ENCODE assay signal across 8 mouse cellular contexts in genomic region chr17:33890533-33891059, GRCm38 (mm10). TPM values are rescaled to one million over a fixed set of nuclear protein-coding genes. Genes with fewer than 3 reads are reported as not detected.
DNase-seq lines count a peak whose midpoint lies in the region; ATAC-seq and TF ChIP-seq lines count a peak whose summit lies in the region.

Gene Kifc1, minus strand, starts transcription at chr17:33890661.

- H3K4me3 ChIP-seq in ES-Bruce4 (ENCODE audit: low read depth, low read length) = peak within 1 kb of the TSS; percentile 70
- H3K4me3 ChIP-seq in forebrain, embryonic 13.5 days = peak within 1 kb of the TSS; percentile 60
- H3K4me3 ChIP-seq in liver, postnatal 0 days (ENCODE audit: low read depth, low read length) = peak within 1 kb of the TSS; percentile 79
- peak within 1 kb of the TSS; percentile 44 for H3K4me3 ChIP-seq in neural tube, embryonic 14.5 days (ENCODE audit: low read depth, low read length)

- H3K36me3 ChIP-seq in ES-Bruce4 (ENCODE audit: control insufficient read depth, insufficient read depth, low read length, poor library complexity, severe bottlenecking) = peaks cover 17% of the 10 kb centered on the region
- H3K36me3 ChIP-seq in forebrain, embryonic 13.5 days (ENCODE audit: poor library complexity, severe bottlenecking) = peaks cover 15% of the 10 kb centered on the region
- peaks cover 8% of the 10 kb centered on the region; the same call in 1 of the 2 replicates for H3K36me3 ChIP-seq in liver, postnatal 0 days (replicated peaks; ENCODE audit: insufficient read depth, low read length)
- no peaks in the 10 kb centered on the region for H3K36me3 ChIP-seq in neural tube, embryonic 14.5 days (ENCODE audit: control insufficient read depth, insufficient read depth, low read length)

- H3K9me3 ChIP-seq in ES-Bruce4 (replicated peaks; ENCODE audit: control insufficient read depth, insufficient read depth, low read length, poor library complexity, severe bottlenecking) = no peaks in the 10 kb centered on the region
- H3K9me3 ChIP-seq in forebrain, embryonic 13.5 days (replicated peaks) = no peaks in the 10 kb centered on the region
- H3K9me3 ChIP-seq in liver, postnatal 0 days (ENCODE audit: low read length) = no peaks in the 10 kb centered on the region
- no peaks in the 10 kb centered on the region for H3K9me3 ChIP-seq in neural tube, embryonic 14.5 days (ENCODE audit: control insufficient read depth, low read length)

- peak; percentile 99 for ATAC-seq in cerebellum, adult (ENCODE audit: insufficient number of reproducible peaks, low FRiP score, low TSS enrichment)
- ATAC-seq in forebrain, embryonic 13.5 days = peak; percentile 99
- ATAC-seq in liver, postnatal 0 days = peak; percentile 99
- ATAC-seq in neural tube, embryonic 14.5 days (ENCODE audit: low read depth) = peak; percentile 99

- TF ChIP-seq CTCF in ES-Bruce4 (IDR thresholded peaks at IDR 0.05; ENCODE audit: low read depth, low read length) = peak; percentile 99
- peak; percentile 100 for TF ChIP-seq CTCF in liver, postnatal 0 days (IDR thresholded peaks at IDR 0.05; ENCODE audit: low read depth)

- TF ChIP-seq POLR2A in ES-Bruce4 (IDR thresholded peaks at IDR 0.05; ENCODE audit: insufficient read depth, low read length) = peak; percentile 58

- intact Hi-C loops in heart, postnatal 10 days (cut with DNase I) = no loop called here

- peak within 1 kb of the TSS; percentile 69 for H3K9ac ChIP-seq in ES-Bruce4 (ENCODE audit: low read depth, poor library complexity, severe bottlenecking)
- peak within 1 kb of the TSS; percentile 74 for H3K9ac ChIP-seq in forebrain, embryonic 13.5 days
- peak within 1 kb of the TSS; percentile 81 for H3K9ac ChIP-seq in liver, postnatal 0 days (replicated peaks)
- peak within 1 kb of the TSS; percentile 28; the same call in 1 of the 2 replicates for H3K9ac ChIP-seq in neural tube, embryonic 14.5 days (replicated peaks; ENCODE audit: low read depth, low read length)

- WGBS in forebrain, embryonic 13.5 days = 1% methylated on average over 49 of the region's 49 CpGs
- under 1% methylated on average over 49 of the region's 49 CpGs for WGBS in large intestine, adult 2 months
- under 1% methylated on average over 45 of the region's 49 CpGs for WGBS in liver, postnatal 0 days (ENCODE audit: insufficient replicate concordance)
- under 1% methylated on average over 48 of the region's 49 CpGs for WGBS in neural tube, embryonic 14.5 days

- no peaks in the 10 kb centered on the region for H3K27me3 ChIP-seq in ES-Bruce4 (ENCODE audit: control insufficient read depth, insufficient read depth, low read length, poor library complexity, severe bottlenecking)
- H3K27me3 ChIP-seq in forebrain, embryonic 13.5 days = no peaks in the 10 kb centered on the region
- H3K27me3 ChIP-seq in liver, postnatal 0 days (ENCODE audit: insufficient read depth, low read length) = no peaks in the 10 kb centered on the region
- no peaks in the 10 kb centered on the region for H3K27me3 ChIP-seq in neural tube, embryonic 14.5 days (ENCODE audit: control insufficient read depth, insufficient read depth, low read length)

- 0 out of 2 replicates have a peak, but pooled peaks have one; percentile 53 for TF ChIP-seq EP300 in ES-Bruce4 (IDR thresholded peaks at IDR 0.05; ENCODE audit: insufficient read depth, low read depth, low read length)
- TF ChIP-seq EP300 in liver, postnatal 0 days (IDR thresholded peaks at IDR 0.05; ENCODE audit: low read depth) = no peak; the same call in 1 of the 2 replicates

- H3K4me1 ChIP-seq in ES-Bruce4 (ENCODE audit: control insufficient read depth, insufficient read depth, low read length) = peaks cover 1% of the 10 kb centered on the region
- H3K4me1 ChIP-seq in forebrain, embryonic 13.5 days = peaks cover 22% of the 10 kb centered on the region
- peaks cover 10% of the 10 kb centered on the region for H3K4me1 ChIP-seq in liver, postnatal 0 days (ENCODE audit: insufficient read depth)
- H3K4me1 ChIP-seq in neural tube, embryonic 14.5 days (ENCODE audit: control insufficient read depth, insufficient read depth, low read length) = no peaks in the 10 kb centered on the region

- peak within 1 kb of the TSS; percentile 23 for H3K27ac ChIP-seq in ES-Bruce4 (ENCODE audit: insufficient read depth, low read length)
- H3K27ac ChIP-seq in forebrain, embryonic 13.5 days = 0 out of 2 replicates have a peak within 1 kb of the TSS, but pooled peaks have one; percentile 31
- H3K27ac ChIP-seq in liver, postnatal 0 days (ENCODE audit: low read depth) = peak within 1 kb of the TSS; percentile 61
- H3K27ac ChIP-seq in neural tube, embryonic 14.5 days (ENCODE audit: low read depth, low read length) = no peak within 1 kb of the TSS

- H3K4me2 ChIP-seq in forebrain, embryonic 13.5 days = peak within 1 kb of the TSS; percentile 68
- H3K4me2 ChIP-seq in liver, postnatal 0 days (ENCODE audit: low read depth, low read length) = peak within 1 kb of the TSS; percentile 70
- peak within 1 kb of the TSS; percentile 52 for H3K4me2 ChIP-seq in neural tube, embryonic 14.5 days (ENCODE audit: low read depth, low read length)

- DNase-seq in heart, postnatal 10 days = peak; percentile 100
- DNase-seq in large intestine, adult 2 months (ENCODE audit: low read depth, low spot score) = peak; percentile 94
- peak; percentile 99 for DNase-seq in liver, postnatal 0 days
- peak; percentile 99 for DNase-seq in testis, postnatal 10 days (ENCODE audit: low spot score)

RNA-seq across cellular contexts. Expression of gene Kifc1, which starts in this region (rescaled TPM):
- polyA plus RNA-seq in ES-Bruce4 (2011; ENCODE audit: insufficient read depth, insufficient read length, low read depth, missing spikeins) = 155 and 186 TPM in 2 replicates
- 6.8 and 7.4 TPM in 2 replicates for polyA plus RNA-seq in forebrain, embryonic 13.5 days (2015; fragmentation: Nextera tagmentation; extraction: Ambion mirVana)
- 10 to 100 TPM; 12.6 to 13.8 TPM for total RNA-seq in heart, postnatal 10 days (2021)
- polyA plus RNA-seq in large intestine, adult 2 months (2012; rRNA removed) = 17.1 and 17.6 TPM in 2 replicates
- 2.6 and 3.6 TPM in 2 replicates for polyA plus RNA-seq in liver, postnatal 0 days (2015; fragmentation: Nextera tagmentation; extraction: Ambion mirVana)
- polyA plus RNA-seq in neural tube, embryonic 14.5 days (2014; fragmentation: Nextera tagmentation; extraction: Ambion mirVana) = 1.1 and 1.6 TPM in 2 replicates

Comparison
In these comparisons a context has a peak if more than half of its experiments do, and no peak if none do; other contexts are left out.
1. H3K9ac ChIP-seq: peak in every context shown above with its lines; median percentile 81 in liver, postnatal 0 days; 74 in forebrain, embryonic 13.5 days; 69 in ES-Bruce4; 28 in neural tube, embryonic 14.5 days.